Mouse (Mus musculus) liver, adult 2 months (tissue): ENCODE measurements around the gene Zfp326.
A peak's percentile ranks its signal among the peaks of the same experiment; 100 is the strongest.

Experiments
- CTCF ChIP-seq: fragments of 200-500 bp; IDR thresholded peaks from 2 replicates; pipeline ENCODE4 v1.5.1; 2011; ENCODE audit warnings: low read depth, low read length, control low read depth
- POLR2A ChIP-seq: fragments of 200-500 bp; IDR thresholded peaks from 2 replicates; pipeline ENCODE4 v1.6.1; 2011; ENCODE audit warnings: low read length, control low read depth; ENCODE audit not compliant: insufficient read depth; ENCODE audit errors: extremely low read depth

- no peak for TF ChIP-seq POLR2A
- TF ChIP-seq CTCF = peak; percentile 75
Observed at GRCm38 (mm10) chr5:105868593-105868992, 7.8 kb upstream of the Zfp326 start.
